Mouse (Mus musculus): ENCODE data around the gene Cmah. TPM values are rescaled to one million over a fixed set of nuclear protein-coding genes. Genes with fewer than 3 reads are reported as not detected.

The Cmah gene
- total RNA-seq, 2 experiments from 2014 or later = 0.36 to 0.41 TPM

- no peak for DNase-seq (ENCODE audit: low spot score in 2 of 2)
These were observed 152.3 kb downstream of the Cmah start for GRCm38 (mm10) chr13:24479516-24479915.

DNA sequence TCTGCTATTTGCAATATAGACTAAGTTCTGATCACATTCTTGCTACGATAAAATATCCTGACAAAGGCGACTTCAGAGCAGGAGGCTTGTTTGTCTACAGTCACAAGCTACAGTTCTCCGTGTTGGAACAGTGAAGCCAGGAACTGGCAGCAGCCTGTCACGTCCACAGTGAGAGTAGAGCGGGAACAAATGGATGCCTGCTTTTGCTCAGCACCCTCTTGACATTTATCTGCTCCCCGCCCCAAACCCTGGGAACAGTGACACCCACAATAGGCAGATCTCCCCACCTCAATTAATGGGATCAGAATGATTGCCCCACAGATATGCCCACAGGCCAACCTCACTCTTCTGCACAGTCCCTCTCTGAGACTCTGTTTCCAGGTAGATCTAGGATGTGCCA lies 153.6 kb downstream of the Cmah start:
- no peak for DNase-seq (ENCODE audit: low spot score in 2 of 2)

DNA sequence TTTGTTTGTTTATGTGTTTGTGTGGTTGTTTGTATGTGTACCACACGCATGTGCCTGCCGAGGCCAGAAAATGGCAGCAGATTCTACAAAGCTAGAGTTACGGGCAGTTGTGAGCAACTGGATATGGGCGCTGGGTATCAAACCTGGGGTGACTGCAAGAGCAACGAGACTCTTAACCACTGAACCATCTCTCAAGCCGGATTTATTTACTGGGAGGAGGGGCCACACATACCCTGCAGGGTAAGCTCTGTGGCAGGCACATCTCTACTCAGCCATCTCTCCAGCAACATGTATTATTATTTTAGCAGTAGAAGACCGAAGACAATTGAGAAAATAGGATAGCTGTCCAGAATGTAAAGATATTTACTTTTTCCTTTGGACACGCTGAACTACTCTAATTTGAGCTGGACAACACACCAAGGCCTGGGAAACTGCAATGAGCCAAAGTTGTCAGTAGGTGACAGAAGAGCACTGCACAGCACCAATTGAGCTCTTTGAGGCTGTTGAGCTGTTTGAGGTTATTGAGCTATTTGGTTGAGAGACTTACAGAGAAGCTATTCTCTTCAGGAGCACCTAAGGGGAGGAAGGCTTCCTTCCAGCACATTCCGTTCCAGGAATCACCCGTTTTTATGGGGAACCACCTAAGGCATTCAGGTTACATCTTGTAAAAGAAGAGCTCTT lies 154.6 kb downstream of the Cmah start:
- DNase-seq (ENCODE audit: low spot score in 2 of 2) = peak; percentile 59 to 73

GRCm38 (mm10) chr13:24483691-24484090 lies 156.5 kb downstream of the Cmah start:
- DNase-seq (ENCODE audit: low spot score in 2 of 2) = no peak

- no peak for DNase-seq (ENCODE audit: low spot score in 2 of 2)
These were observed 157.6 kb downstream of the Cmah start for GRCm38 (mm10) chr13:24484811-24485210.

DNA sequence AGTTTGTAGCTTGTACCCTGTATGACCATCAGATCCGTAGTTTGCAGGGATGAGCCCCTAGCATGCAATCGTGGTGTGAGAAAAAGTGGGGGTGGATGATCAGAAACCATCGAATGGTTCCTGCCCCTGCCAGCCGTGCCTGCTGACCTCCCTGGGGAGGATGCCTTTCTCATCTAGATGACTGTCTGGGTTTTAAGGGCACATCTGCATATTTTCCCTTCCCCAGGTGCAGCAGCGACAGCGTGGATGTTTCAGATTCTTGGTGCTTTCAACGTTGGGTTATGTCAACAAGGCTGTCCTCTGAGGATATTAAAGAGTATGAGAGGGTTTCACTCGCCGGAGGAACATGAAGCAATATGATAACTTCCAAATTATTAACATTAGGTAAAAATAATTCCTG lies 158.8 kb downstream of the Cmah start:
- no peak for DNase-seq (ENCODE audit: low spot score in 2 of 2)

GRCm38 (mm10) chr13:24486403-24486802 lies 159.2 kb downstream of the Cmah start:
- DNase-seq (ENCODE audit: low spot score in 2 of 2) = no peak

DNA sequence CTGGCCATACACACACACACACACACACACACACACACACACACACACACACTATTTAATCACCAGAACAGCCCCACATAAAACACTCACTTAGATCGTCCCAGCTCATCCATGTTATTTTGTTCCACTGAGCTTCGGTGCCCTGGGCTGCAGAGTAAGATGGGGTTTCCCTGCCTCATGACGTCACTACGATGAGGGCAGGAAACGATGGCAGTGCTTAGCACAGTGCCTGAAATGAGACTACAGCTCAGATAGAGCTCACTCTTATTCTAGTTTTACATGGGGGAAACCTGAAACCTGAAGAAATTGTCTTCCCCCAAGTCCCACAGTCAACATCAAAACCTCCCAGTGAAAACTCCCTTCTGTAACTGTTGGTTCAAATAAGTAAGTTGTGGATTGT lies 159.9 kb downstream of the Cmah start:
- no peak for DNase-seq (ENCODE audit: low spot score in 2 of 2)

GRCm38 (mm10) chr13:24487546-24487945 lies 160.3 kb downstream of the Cmah start:
- DNase-seq (ENCODE audit: low spot score in 2 of 2) = no peak

GRCm38 (mm10) chr13:24488526-24489070 lies 161.4 kb downstream of the Cmah start:
- no peak for DNase-seq (ENCODE audit: low spot score in 2 of 2)

DNA sequence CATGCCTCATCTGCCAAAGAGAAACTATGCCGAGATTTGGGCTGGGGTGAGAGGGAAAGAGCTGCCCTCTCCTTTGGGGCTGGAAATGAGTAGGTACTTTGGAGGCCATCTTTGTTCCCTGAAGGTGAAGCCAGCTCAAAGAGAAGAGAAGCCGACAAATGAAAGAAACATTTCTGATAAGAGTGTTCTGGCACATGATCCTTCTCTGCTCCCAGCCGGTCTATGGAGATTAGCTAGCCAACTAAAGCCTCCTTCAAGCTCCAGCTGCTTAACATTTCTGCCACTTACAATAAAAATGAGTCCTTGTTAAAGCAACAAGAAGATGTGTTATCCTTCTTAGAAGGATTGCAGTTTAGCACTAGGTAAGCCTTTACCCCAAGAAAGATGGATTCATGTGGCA lies 162.3 kb downstream of the Cmah start:
- DNase-seq (ENCODE audit: low spot score in 2 of 2) = no peak

- DNase-seq (ENCODE audit: low spot score in 2 of 2) = no peak
These were observed 162.8 kb downstream of the Cmah start for GRCm38 (mm10) chr13:24490041-24490440.

- DNase-seq (ENCODE audit: low spot score in 2 of 2) = no peak
These were observed 163.9 kb downstream of the Cmah start for GRCm38 (mm10) chr13:24491101-24491500.

- no peak for DNase-seq (ENCODE audit: low spot score in 2 of 2)
These were observed 166.6 kb downstream of the Cmah start for GRCm38 (mm10) chr13:24493784-24494183.

GRCm38 (mm10) chr13:24496353-24496752 lies 169.1 kb downstream of the Cmah start:
- no peak for DNase-seq (ENCODE audit: low spot score in 2 of 2)

- no peak for DNase-seq (ENCODE audit: low spot score in 2 of 2)
These were observed 169.8 kb downstream of the Cmah start for GRCm38 (mm10) chr13:24497001-24497400.

DNA sequence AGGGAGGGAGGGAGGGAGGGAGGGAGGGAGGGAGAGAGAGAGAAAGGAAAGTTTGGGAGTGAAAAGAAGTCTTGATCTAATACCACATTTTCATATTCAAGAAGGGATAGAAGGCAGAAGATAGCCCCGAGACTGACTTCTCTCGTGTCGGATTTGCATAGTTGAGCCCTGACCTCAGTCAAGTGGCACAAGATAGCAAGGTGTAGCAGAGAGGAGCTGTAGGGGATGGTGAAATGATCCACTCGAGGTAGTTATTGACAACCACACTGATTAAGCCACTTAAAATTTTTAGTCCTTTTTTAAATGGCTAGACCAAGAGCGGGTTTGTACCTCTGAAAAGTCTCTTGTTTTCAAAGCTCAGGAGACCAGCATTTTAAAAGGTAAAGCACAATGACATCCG lies 171.1 kb downstream of the Cmah start:
- no peak for DNase-seq (ENCODE audit: low spot score in 2 of 2)

- peak in 1 of 2 experiments; percentile 21 for DNase-seq (ENCODE audit: low spot score in 2 of 2)
These were observed 172.3 kb downstream of the Cmah start for GRCm38 (mm10) chr13:24499505-24499904.

GRCm38 (mm10) chr13:24501179-24501905 lies 174.1 kb downstream of the Cmah start:
- no peak for DNase-seq (ENCODE audit: low spot score in 2 of 2)

- no peak for DNase-seq (ENCODE audit: low spot score in 2 of 2)
These were observed 174.7 kb downstream of the Cmah start for GRCm38 (mm10) chr13:24501919-24502318.

DNA sequence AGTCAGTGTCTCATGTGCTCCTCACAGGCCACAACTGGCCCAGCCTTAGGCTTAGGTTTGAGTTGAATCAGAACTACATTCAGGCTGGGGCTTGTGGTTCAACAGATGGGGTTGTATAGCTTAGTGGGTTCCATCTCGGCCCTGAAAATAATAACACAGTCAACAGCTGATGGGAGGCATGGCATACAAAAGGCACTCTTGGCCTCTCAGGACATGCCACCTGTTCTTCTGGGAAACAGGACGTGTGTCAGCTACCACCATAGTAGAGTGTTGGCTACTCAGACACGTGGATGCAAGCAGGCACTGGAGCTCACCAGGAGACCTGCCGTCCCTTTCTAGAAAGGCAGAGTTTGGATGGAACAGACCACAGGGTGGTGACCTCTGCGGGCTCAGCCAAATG lies 178.6 kb downstream of the Cmah start:
- no peak for DNase-seq (ENCODE audit: low spot score in 2 of 2)

DNA sequence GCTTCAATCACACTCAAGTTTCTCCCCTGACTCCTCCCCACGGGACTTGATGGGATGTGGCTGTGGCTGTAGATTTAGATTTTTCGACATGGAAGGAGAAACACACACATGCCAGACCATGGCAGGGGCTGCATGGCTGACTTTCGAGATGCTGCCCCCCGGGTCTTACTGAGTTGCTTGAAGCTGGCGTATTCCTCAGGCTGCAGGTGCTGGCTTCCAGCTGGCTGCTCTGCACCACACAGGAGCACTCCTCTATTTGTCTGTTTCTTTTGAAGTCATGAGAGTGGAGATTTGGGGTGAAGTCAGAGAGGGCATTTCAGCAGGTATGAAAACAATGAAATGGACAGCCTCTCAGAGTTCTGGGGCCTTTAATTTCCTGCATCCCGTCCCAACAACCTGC lies 180.0 kb downstream of the Cmah start:
- DNase-seq (ENCODE audit: low spot score in 2 of 2) = no peak

- DNase-seq (ENCODE audit: low spot score in 2 of 2) = no peak
These were observed 181.7 kb downstream of the Cmah start for GRCm38 (mm10) chr13:24508917-24509316.
